11 mouse cellular contexts compared by ENCODE assay signal in the genomic region with DNA sequence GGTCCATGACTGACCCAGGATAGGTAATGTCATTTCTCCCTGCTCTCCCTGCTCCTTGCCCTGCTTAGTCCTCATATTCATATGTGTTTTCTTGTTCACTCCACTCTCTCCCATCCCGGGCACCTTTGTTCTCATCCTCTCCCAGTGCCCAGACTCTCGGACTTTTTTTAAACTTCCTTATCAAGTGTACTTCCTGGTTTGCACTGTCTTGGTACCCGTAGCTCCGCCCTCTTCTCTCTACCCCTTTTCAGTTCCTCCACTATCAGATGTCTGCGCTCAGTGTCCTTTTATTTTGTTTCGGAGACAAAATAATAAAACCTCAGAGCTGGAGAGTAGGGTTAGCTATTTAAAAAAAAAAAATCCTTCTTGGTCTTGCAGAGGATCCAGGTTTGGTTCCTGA. TPM values are rescaled to one million over a fixed set of nuclear protein-coding genes. Genes with fewer than 3 reads are reported as not detected.
DNase-seq lines count a peak whose midpoint lies in the region; ATAC-seq and TF ChIP-seq lines count a peak whose summit lies in the region.
"Had no signal": no experiment of that assay in that cellular context is flagged by ENCODE, and none has a peak within 500 bp of the region (broad histone marks: within the 10 kb centered on the region; RNA-seq: fewer than 3 reads in every experiment).

No protein-coding gene starts in this region.

- peak; percentile 29 for DNase-seq in heart, adult 8-10 months (ENCODE audit: low spot score)
- no peak for DNase-seq in heart, postnatal 25 days (ENCODE audit: low spot score)
- DNase-seq in G1E (ENCODE audit: low spot score) = peak; percentile 71
- DNase-seq in heart, postnatal 0 days (ENCODE audit: low spot score) = no peak
- no peak for DNase-seq in ovary, postnatal 10 days (ENCODE audit: low spot score)
- DNase-seq in left cerebral cortex, adult 11 months (ENCODE audit: low spot score) = no peak
- no peak for DNase-seq in left cerebral cortex, postnatal 14 days (ENCODE audit: low spot score in 2 of 2)
- DNase-seq: adrenal gland, adult 2 months; layer of hippocampus, postnatal 36 days had no signal

- H3K4me3 ChIP-seq in G1E (ENCODE audit: low read depth, low read length) = peak overlapping the region; percentile 64
- H3K4me3 ChIP-seq in heart, postnatal 0 days (ENCODE audit: low read depth, low read length) = no peak overlapping the region
- peak overlapping the region; percentile 75 for H3K4me3 ChIP-seq in megakaryocyte, embryonic 14.5 days (replicated peaks)

- 0 out of 2 replicates have a peak overlapping the region, but pooled peaks have one; percentile 6 for H3K4me2 ChIP-seq in heart, postnatal 0 days (ENCODE audit: low read depth, low read length)

- no peak for TF ChIP-seq CTCF in G1E (IDR thresholded peaks at IDR 0.05; ENCODE audit: low read depth, low read length)
- TF ChIP-seq CTCF in heart, postnatal 0 days (IDR thresholded peaks at IDR 0.05; ENCODE audit: low read depth) = no peak

- ATAC-seq in G1E (ENCODE audit: extremely low read depth, insufficient number of reproducible peaks, low FRiP score, poor library complexity, severe bottlenecking) = peak; percentile 93
- ATAC-seq in heart, postnatal 0 days (ENCODE audit: insufficient read depth, low read depth) = no peak
- ATAC-seq: hindbrain, postnatal 0 days had no signal

- no peak for TF ChIP-seq EP300 in heart, postnatal 0 days (IDR thresholded peaks at IDR 0.05; ENCODE audit: low read depth)

- H3K4me1 ChIP-seq in G1E (ENCODE audit: insufficient read depth, low read depth, low read length) = peaks cover 23% of the 10 kb centered on the region
- no peaks in the 10 kb centered on the region for H3K4me1 ChIP-seq in heart, postnatal 0 days (ENCODE audit: control insufficient read depth, insufficient read depth)
- peaks cover 15% of the 10 kb centered on the region for H3K4me1 ChIP-seq in megakaryocyte, embryonic 14.5 days

- intact Hi-C loops in heart, postnatal 25 days (cut with DNase I) = no loop called here
- intact Hi-C loops in left cerebral cortex, postnatal 14 days (cut with DNase I) = no loop called here

- H3K36me3 ChIP-seq in G1E (replicated peaks) = no peaks in the 10 kb centered on the region
- H3K36me3 ChIP-seq in heart, postnatal 0 days (replicated peaks; ENCODE audit: control insufficient read depth, insufficient read depth, low read length) = no peaks in the 10 kb centered on the region
- H3K36me3 ChIP-seq in megakaryocyte, embryonic 14.5 days (replicated peaks; ENCODE audit: low read length) = no peaks in the 10 kb centered on the region

- H3K27me3 ChIP-seq in G1E (ENCODE audit: insufficient read depth, low read length) = peaks cover 16% of the 10 kb centered on the region
- no peaks in the 10 kb centered on the region for H3K27me3 ChIP-seq in heart, postnatal 0 days (ENCODE audit: control insufficient read depth, insufficient read depth, low read length)
- H3K27me3 ChIP-seq in megakaryocyte, embryonic 14.5 days (replicated peaks) = peaks cover 16% of the 10 kb centered on the region

- 46% methylated on average over 6 of the region's 6 CpGs for WGBS in heart, postnatal 0 days

- no peak overlapping the region for H3K27ac ChIP-seq in heart, postnatal 0 days (ENCODE audit: low read depth)
- H3K27ac ChIP-seq: hindbrain, postnatal 0 days had no signal

- H3K9ac ChIP-seq in heart, postnatal 0 days (replicated peaks; ENCODE audit: low read depth, low read length) = no peak overlapping the region

- no peaks in the 10 kb centered on the region for H3K9me3 ChIP-seq in G1E (replicated peaks)
- no peaks in the 10 kb centered on the region for H3K9me3 ChIP-seq in heart, postnatal 0 days (replicated peaks; ENCODE audit: control insufficient read depth, low read length)
- H3K9me3 ChIP-seq in megakaryocyte, embryonic 14.5 days = no peaks in the 10 kb centered on the region

RNA-seq across cellular contexts. Expression of a gene that starts 2.9 kb away (rescaled TPM):
- 1 to 10 TPM in 1 of 4 experiments, under 1 TPM in 2, not detected in 1; 0.75 to 1.1 (median 0.86) TPM for total RNA-seq in heart, adult 8-10 months (2022)
- under 1 TPM; 0.45 to 0.73 TPM for total RNA-seq in heart, postnatal 25 days (2021)
- total RNA-seq in G1E (2014; fragmentation: Nextera tagmentation) = 0.83 TPM in 1 of 2 replicates, not detected in the other
- 0.38 TPM in 1 of 2 replicates, not detected in the other for total RNA-seq in G1E (2017)
- polyA plus RNA-seq in G1E (2012) = 0.08 TPM in 1 of 2 replicates, not detected in the other
- 0.35 TPM in 1 of 2 replicates, not detected in the other for total RNA-seq in heart, postnatal 0 days (2014; rRNA removed; ENCODE audit: low replicate concordance)
- polyA plus RNA-seq in heart, postnatal 0 days (2015; fragmentation: Nextera tagmentation; extraction: Ambion mirVana) = 0.08 and 0.23 TPM in 2 replicates
- polyA plus RNA-seq in megakaryocyte, embryonic 14.5 days (2012; ENCODE audit: insufficient read depth, low replicate concordance) = not detected in 2 replicates
- total RNA-seq in left cerebral cortex, postnatal 14 days (2021) = not detected
- total RNA-seq: hindbrain, postnatal 0 days; layer of hippocampus, postnatal 36 days had no signal
- polyA plus RNA-seq: hindbrain, postnatal 0 days had no signal

RNA-seq across cellular contexts. Expression of a gene that starts 11.7 kb away (rescaled TPM):
- not detected for total RNA-seq in heart, adult 8-10 months (2022)
- total RNA-seq in heart, postnatal 25 days (2021) = not detected
- total RNA-seq in G1E (2014; fragmentation: Nextera tagmentation) = not detected in 2 replicates
- not detected in 2 replicates for total RNA-seq in G1E (2017)
- polyA plus RNA-seq in G1E (2012) = not detected in 2 replicates
- total RNA-seq in heart, postnatal 0 days (2014; rRNA removed; ENCODE audit: low replicate concordance) = not detected in 2 replicates
- not detected in 2 replicates for polyA plus RNA-seq in heart, postnatal 0 days (2015; fragmentation: Nextera tagmentation; extraction: Ambion mirVana)
- 1.4 TPM in 1 of 2 replicates, not detected in the other for polyA plus RNA-seq in megakaryocyte, embryonic 14.5 days (2012; ENCODE audit: insufficient read depth, low replicate concordance)
- under 1 TPM in 1 of 2 experiments, not detected in 1; 0.53 TPM for total RNA-seq in left cerebral cortex, postnatal 14 days (2021)
- total RNA-seq: adrenal gland, adult 2 months had no signal

RNA-seq across cellular contexts. Expression of a gene that starts 39.1 kb away (rescaled TPM):
- total RNA-seq in heart, adult 8-10 months (2022) = 1 to 10 TPM; 7.6 to 8.9 (median 8.3) TPM
- total RNA-seq in heart, postnatal 25 days (2021) = 1 to 10 TPM; 6.7 to 7.0 TPM
- total RNA-seq in G1E (2014; fragmentation: Nextera tagmentation) (13.2 and 13.9 TPM in 2 replicates), G1E (2017) (10.0 TPM in 2 replicates)
- polyA plus RNA-seq in G1E (2012) = 14.0 and 14.4 TPM in 2 replicates
- total RNA-seq in heart, postnatal 0 days (2014; rRNA removed; ENCODE audit: low replicate concordance) = 13.0 and 15.6 TPM in 2 replicates
- polyA plus RNA-seq in heart, postnatal 0 days (2015; fragmentation: Nextera tagmentation; extraction: Ambion mirVana) = 19.3 and 21.7 TPM in 2 replicates
- 2.7 and 7.6 TPM in 2 replicates for polyA plus RNA-seq in megakaryocyte, embryonic 14.5 days (2012; ENCODE audit: insufficient read depth, low replicate concordance)
- total RNA-seq in left cerebral cortex, postnatal 14 days (2021) = 10 to 100 TPM; 14.3 to 15.9 TPM

RNA-seq across cellular contexts. Expression of a gene that starts 39.6 kb away (rescaled TPM):
- total RNA-seq in heart, adult 8-10 months (2022) = under 1 TPM in 3 of 4 experiments, not detected in 1; 0.44 to 0.68 (median 0.57) TPM
- under 1 TPM; 0.31 to 0.34 TPM for total RNA-seq in heart, postnatal 25 days (2021)
- total RNA-seq in G1E (2014; fragmentation: Nextera tagmentation) = 1.1 and 1.3 TPM in 2 replicates
- 0.41 and 0.76 TPM in 2 replicates for total RNA-seq in G1E (2017)
- 0.90 and 0.91 TPM in 2 replicates for polyA plus RNA-seq in G1E (2012)
- 1.6 and 4.3 TPM in 2 replicates for total RNA-seq in heart, postnatal 0 days (2014; rRNA removed; ENCODE audit: low replicate concordance)
- 1.0 and 1.4 TPM in 2 replicates for polyA plus RNA-seq in heart, postnatal 0 days (2015; fragmentation: Nextera tagmentation; extraction: Ambion mirVana)
- polyA plus RNA-seq in megakaryocyte, embryonic 14.5 days (2012; ENCODE audit: insufficient read depth, low replicate concordance) = 3.3 and 14.1 TPM in 2 replicates
- total RNA-seq in left cerebral cortex, postnatal 14 days (2021) = under 1 TPM in 1 of 2 experiments, not detected in 1; 0.57 TPM

RNA-seq across cellular contexts. Expression of a gene that starts 51.9 kb away (rescaled TPM):
- total RNA-seq in heart, adult 8-10 months (2022) = 10 to 100 TPM in 1 of 4 experiments, 1 to 10 TPM in 3; 3.9 to 10.6 (median 5.7) TPM
- total RNA-seq in heart, postnatal 25 days (2021) = 1 to 10 TPM; 6.9 to 7.1 TPM
- total RNA-seq in G1E (2014; fragmentation: Nextera tagmentation) (5.5 and 5.8 TPM in 2 replicates), G1E (2017) (20.5 and 22.1 TPM in 2 replicates)
- 0.24 and 0.46 TPM in 2 replicates for polyA plus RNA-seq in G1E (2012)
- total RNA-seq in heart, postnatal 0 days (2014; rRNA removed; ENCODE audit: low replicate concordance) = 1.4 and 9.7 TPM in 2 replicates
- 2.0 and 2.3 TPM in 2 replicates for polyA plus RNA-seq in heart, postnatal 0 days (2015; fragmentation: Nextera tagmentation; extraction: Ambion mirVana)
- polyA plus RNA-seq in megakaryocyte, embryonic 14.5 days (2012; ENCODE audit: insufficient read depth, low replicate concordance) = 17.6 TPM in 1 of 2 replicates, not detected in the other
- total RNA-seq in left cerebral cortex, postnatal 14 days (2021) = 1 to 10 TPM; 4.6 to 5.2 TPM

Comparison
In these comparisons a context has a peak if more than half of its experiments do, and no peak if none do; other contexts are left out.
1. DNase-seq: peak in heart, adult 8-10 months (single experiment) and G1E (single experiment); none in heart, postnatal 25 days (single experiment), heart, postnatal 0 days (single experiment), ovary, postnatal 10 days (single experiment), left cerebral cortex, adult 11 months (single experiment) and left cerebral cortex, postnatal 14 days (0 of 2).